Mouse (Mus musculus): ENCODE data around the gene Lpcat4.
A peak's percentile ranks its signal among the peaks of the same experiment; 100 is the strongest.

The Lpcat4 gene

DNA sequence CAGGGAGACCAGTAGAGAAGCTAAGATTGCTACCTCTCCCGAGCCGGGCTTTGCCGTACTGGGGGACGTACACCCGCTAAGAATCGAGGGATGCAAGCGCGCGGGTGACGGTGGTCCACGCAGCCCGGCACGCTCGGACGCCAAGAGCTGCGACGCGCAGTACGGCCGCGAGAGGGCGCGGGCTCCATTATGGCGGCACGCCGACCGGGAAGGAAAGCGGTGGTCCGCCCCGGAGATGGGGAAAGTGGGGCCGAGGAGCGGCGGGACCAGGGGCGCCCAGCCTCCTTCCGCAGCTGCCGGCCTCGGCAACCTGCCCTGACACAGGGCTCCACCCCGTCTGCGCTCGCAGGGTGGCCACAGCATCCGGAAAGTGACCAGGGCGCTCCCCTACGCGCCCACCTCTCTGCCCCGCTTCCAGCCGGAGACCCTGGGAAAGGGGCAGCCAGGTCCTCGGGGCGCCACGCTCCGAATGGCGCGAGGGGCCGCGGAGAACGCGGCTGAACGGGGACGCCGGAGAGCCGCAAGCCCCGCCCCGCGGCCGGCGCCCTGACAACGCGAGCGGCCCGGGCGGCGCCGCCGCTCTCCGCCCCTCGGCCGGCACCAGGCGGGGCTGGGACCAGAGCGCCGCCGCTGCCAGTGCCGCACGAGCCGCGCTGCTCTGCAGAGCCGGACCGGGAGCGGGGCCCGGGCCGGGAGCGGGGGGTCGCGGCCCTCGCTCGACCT, at the start of gene Lpcat4:
Gene Lpcat4, plus strand, starts transcription at position 257 of the 723 bp plus-strand sequence.
- no peak for DNase-seq (ENCODE audit: extremely low spot score, low read depth, low spot score)

DNA sequence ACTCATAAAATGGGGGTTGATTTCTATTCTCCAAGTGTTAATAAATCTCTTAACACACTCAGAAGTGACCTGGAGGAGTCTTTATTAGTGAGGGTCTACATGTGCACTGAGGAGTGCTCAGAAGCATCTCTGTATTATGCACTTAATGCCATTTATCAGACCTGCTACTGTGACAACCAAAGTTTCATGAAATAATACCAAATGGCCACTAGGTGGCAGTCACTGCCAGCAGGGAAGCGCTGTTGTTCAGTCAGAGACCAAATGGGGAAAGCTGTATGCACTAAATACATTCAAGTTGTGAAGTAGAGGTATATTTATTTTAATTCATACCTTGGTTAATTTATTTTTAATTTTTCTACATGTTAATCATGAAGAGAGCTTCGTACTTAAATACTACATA, 42.4 kb upstream of the Lpcat4 start:
- DNase-seq (ENCODE audit: extremely low spot score, low read depth, low spot score), result peak; percentile 31

DNA sequence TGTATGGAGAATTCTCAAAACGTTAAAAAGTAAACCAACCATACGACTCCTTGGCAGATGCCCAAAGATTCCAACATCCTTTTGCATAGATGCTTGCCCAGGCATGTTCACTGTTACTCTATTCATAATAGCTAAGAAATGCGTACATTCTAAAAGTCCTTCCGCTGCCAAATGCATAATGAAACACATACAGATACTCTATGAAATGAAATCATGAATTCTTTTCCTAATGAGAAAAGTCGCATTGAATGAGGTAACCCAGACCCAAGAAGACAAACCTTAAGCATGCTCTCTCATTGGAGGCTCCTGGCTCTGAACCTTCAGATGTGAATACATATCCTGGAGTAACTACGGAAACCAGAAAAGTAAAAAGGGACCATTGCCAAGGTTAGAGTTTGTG, 36.2 kb upstream of the Lpcat4 start:
- DNase-seq (ENCODE audit: extremely low spot score, low read depth, low spot score), result no peak

DNA sequence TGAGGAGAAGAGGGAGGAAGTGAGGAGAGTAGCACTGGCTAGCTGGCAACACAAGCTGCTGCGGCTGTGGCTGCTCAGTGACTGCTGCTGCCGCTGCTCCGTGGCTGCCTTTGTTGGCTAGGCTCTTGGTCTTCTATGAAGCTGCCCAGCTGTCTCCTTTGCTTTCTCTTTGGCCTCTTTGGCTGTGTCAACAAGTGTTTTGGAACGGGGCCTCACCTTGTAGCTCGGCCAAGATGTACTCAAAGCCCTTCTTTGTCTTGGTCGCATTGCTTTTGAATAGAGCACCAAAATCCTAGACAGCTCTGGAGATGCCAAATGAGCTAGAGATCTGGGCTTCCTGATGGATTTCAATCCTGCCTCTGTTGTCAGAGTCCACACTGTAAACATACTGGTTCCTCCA, 29.1 kb upstream of the Lpcat4 start:
- DNase-seq (ENCODE audit: extremely low spot score, low read depth, low spot score), result no peak

DNA sequence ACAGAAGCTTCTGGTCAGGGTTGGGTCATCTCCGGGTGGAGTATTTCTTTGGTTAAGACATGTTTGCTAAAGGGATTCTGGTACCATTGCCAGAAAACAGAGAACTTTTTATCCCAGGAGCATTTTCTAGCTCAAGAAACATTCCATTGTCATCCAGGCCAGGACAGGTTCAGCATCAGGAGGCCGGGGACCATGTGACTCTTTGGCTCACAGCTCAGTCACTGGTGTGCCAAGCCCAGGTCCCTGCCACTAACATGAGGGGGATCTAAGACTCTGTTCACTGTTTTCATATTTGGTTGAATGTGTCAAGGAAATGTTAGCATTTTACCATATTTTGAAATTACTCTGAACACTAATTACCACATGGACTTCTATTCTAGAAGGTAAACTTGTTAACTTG, 28.6 kb upstream of the Lpcat4 start:
- DNase-seq (ENCODE audit: extremely low spot score, low read depth, low spot score), result no peak

DNA sequence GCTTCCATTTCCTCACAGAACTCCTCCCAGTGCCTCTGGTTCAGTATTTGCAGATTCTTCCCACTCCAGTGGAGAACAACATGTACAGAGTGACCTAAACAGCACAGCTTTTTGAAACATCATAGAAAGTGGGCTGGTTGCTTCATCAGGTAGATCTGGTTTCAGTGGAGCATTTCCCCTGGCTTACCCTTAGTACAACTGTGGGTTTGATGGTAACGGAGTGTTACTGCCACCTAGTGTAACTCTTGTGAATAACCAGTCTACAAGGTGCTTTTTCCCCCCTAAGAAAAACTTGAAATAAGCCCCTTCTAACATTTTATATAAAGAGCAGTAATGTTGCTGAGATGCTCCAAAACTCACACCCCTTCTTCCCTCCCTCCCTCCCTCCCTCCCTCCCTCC, 23.3 kb upstream of the Lpcat4 start:
- no peak for DNase-seq (ENCODE audit: extremely low spot score, low read depth, low spot score)

DNA sequence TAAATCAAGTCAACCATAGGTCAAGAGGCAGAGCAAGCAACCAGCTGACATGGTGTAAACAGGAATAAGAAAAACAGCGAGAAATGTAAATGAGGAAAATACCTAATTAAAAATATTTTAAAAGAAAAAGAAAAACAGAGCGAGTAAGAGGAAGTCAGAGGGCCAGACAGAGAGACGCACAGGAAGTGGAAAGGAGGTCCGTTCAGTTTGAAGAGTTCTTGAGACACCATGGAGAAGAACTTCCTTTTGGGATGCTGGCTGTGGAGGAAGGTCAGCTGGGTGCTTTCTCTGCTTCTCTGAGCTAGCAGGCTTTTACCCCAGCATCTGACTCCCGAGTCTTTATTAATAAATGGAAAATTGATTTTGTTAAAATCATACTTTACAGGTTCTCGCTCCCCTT, 21.7 kb upstream of the Lpcat4 start:
- no peak for DNase-seq (ENCODE audit: extremely low spot score, low read depth, low spot score)

DNA sequence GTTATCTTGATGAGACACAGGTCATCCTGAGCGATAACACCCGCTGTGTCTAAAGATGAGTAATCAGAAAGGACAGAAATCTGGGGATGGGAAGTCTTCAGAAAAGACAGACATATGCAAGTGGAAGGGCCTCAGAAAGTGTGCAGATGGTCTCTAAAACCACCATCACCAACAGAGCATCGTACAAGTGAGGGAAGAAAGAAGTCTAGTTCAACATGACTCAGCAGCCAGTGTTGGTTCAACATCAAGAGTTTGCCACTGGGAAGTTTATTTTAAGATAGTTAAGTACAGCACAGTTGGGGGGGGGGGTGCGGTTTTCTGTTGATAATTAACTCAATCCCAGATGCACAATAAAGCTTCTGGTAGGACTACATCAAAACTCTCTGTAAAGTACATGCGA, 18.4 kb upstream of the Lpcat4 start:
- no peak for DNase-seq (ENCODE audit: extremely low spot score, low read depth, low spot score)

DNA sequence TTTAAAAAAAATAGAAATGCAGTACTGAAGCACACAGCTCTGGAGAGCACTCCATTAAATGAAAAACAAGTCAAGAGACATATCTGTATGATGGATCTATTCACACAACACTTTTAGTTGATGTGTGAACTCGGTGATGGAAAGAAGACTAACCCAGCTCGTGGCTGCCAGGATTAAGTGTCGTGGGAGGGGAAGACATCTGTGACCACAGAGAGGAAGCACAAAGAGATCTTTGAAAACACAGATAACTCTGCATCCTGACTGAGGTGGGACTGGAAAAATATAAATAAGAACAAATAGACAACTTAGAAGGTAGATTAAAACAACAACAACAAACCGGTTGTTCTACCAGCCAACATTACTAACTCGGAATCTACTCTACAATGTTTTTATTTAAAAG, 16.7 kb upstream of the Lpcat4 start:
- no peak for DNase-seq (ENCODE audit: extremely low spot score, low read depth, low spot score)

DNA sequence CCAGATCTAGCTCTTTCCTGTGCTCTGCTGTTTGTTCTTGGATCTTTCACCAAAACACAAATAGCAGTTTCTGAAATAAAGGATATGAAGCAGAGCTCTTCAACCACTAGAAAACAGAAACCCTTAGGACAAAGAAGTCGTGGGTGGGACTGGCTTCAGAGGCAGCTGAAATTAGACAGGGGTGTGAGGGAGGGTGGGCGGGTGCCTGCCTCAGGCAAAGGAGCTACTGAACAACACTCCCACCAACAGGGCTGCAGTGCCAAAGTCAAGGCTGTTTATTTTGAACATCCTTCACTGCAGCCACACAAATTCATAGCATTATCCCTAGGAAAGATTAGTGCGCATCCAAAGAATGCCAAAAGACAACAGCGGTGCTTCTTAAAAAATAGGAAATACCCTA, 14.9 kb upstream of the Lpcat4 start:
- no peak for DNase-seq (ENCODE audit: extremely low spot score, low read depth, low spot score)

DNA sequence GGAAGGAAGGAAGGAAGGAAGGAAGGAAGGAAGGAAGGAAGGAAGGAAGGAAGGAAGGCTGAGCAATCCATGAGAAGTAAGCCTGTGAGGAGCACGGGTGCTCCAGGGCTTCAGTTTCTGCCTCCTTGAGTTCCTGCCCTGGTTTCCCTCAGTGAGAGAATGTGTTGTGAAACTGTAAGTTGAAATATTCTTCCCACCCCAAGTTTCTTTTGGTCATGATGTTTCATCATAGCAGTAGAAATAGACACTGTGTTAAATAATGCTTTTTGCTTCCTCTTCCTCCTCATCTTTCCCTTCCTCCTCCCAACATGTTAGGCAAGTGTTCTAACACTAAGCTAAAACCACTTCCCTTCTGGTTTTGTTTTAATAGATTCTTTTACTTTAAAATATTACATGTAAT, 6.6 kb upstream of the Lpcat4 start:
- DNase-seq (ENCODE audit: extremely low spot score, low read depth, low spot score), result no peak

DNA sequence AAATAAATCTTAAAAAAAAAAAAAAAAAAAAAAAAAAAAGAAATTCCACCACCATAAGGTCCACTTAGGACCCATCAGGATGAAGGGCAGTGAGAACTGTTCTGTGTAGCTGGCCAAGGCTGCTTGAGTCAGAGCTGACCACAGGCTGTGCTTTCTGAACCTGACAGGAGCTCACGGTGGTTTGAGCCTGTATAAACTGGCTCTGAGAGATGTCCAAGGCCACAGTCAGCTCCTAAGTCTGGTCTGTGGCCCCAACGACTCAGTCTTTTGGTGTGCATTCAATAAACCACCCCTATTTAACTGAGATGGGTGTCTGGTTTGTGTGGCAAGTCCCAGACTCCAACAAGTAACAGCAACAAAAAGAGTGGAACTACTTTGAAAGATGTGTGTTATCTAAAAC, 2.6 kb upstream of the Lpcat4 start:
- DNase-seq (ENCODE audit: extremely low spot score, low read depth, low spot score), result no peak

DNA sequence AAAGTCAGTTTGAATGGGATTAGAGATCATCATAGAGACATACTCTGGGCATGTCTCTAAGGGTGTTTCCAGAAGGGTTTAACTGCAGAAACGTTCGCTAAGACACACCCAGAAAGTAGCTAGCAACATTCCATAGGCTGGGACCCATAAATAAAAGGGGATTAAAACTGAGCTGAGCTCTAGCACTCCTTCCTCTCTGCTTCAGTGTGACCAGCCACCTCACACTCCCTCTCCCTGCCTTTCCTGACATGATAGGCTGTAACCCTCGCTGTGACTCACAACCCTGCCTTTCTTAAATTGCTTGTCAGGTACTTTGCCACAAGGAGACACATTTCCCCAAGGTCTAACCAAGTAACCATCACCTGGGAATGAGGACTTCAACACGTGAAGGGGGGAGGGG, 1.3 kb upstream of the Lpcat4 start:
- DNase-seq (ENCODE audit: extremely low spot score, low read depth, low spot score), result no peak

DNA sequence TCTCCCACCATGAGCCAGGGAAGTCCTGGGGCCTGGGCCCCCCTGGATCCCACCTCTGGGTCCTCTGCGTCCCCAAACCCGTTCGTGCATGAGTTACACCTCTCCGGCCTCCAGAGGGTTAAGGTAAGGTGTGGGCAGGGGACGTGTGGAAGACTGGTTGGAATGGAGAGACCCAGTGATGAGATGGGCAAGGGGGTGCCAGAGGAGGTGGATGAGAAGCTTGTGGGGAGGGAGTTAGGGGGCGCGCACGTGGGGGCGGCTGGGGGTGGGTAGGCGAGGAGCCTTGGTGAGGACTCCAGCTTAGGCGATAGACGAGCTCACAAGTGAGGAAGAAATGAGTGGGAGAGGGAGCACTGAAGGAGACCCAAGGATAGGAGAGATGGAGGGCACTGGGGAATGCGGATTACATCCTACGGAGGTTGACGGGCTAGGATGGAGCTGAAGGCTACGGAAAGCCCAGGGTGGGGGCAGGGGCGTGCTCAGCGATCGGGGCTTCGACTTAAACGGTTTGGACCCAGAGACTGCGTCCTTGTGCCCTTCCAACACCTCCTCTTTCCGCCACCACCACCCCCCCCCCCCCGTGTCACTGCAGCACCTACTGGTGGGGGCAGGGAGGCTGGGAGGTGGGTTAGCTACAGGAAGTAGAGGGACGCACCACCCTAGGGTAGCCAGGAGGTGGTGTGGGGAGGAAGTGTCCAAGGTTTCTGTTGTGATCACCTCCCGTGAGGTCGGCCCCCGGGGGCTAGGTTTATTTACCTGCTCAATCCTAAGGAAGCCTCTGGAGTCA, 860 bp downstream of the Lpcat4 start:
- DNase-seq (ENCODE audit: extremely low spot score, low read depth, low spot score), result no peak

DNA sequence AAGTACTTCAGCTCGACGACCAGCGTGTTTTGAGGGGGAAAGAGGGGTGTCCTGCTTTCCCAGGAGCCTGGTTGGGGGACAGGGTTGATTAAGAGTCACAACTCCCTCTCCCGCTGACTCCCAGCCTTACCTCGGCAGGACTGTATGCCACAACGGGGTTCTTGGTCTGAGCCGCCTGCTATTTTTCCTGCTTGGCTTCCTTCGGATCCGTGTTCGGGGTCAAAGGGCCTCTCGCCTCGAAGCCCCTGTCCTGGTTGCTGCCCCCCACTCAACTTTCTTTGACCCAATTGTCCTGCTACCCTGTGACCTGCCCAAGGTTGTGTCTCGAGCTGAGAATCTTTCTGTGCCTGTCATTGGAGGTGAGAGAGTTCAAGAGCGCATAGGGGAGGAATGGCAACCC, 2.5 kb downstream of the Lpcat4 start:
- DNase-seq (ENCODE audit: extremely low spot score, low read depth, low spot score), result no peak

DNA sequence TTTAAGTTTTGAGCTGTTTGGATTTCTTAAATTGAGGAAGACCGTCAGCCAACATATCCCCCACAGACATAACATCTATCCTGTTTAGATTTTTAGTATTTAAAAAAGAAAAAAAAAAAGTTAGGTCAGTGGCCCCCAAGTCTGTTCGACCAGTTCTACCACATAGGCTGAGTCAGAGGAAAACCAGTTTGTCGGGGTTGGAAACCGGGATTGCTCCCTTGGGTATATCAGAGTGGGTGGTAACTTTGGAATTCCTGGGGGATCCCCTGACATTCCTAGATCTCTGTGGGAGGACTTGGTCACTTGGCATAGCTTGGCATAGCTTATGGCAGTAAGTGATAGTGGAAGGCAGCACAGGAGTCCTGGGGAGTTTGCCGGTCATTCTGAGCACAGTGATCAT, 6.0 kb downstream of the Lpcat4 start:
- no peak for DNase-seq (ENCODE audit: extremely low spot score, low read depth, low spot score)

DNA sequence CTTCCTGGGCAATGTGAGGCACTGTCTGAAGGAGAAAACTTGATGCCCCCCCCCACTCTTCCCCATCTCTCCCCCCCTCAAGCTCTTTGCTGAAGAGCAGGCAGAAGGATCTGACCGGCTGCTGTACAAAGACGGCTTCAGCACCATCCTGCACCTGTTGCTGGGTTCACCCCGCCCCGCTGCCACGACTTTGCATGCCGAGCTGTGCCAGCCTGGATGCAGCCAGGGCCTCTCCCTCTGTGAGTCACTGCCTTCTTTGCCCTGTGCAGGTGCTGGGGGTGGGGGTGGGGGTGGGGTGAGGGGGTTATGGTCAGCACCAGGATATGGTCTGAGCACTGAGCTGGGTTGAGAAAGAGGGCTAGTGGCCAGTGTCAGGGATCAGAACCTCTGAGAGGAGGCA, 6.9 kb downstream of the Lpcat4 start:
- no peak for DNase-seq (ENCODE audit: extremely low spot score, low read depth, low spot score)

DNA sequence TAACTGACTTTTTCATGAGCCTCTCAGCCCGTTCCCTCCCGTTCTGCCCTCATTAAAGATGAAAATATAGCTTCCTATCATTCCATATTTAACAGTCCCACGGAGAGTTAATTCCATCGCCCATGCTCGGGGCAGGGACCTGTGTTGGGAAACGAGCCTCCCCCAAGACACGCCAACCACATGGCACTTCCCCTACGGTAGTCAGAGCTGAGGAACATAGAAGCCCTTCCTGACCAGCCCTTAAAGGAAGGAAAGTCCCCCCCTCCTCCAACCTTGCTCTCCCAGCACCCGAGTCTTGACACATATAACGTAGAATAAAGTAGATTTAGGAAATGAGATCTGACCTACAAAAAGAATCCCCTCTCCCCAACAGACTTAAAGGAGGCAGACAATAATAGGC, 8.1 kb downstream of the Lpcat4 start:
- no peak for DNase-seq (ENCODE audit: extremely low spot score, low read depth, low spot score)

DNA sequence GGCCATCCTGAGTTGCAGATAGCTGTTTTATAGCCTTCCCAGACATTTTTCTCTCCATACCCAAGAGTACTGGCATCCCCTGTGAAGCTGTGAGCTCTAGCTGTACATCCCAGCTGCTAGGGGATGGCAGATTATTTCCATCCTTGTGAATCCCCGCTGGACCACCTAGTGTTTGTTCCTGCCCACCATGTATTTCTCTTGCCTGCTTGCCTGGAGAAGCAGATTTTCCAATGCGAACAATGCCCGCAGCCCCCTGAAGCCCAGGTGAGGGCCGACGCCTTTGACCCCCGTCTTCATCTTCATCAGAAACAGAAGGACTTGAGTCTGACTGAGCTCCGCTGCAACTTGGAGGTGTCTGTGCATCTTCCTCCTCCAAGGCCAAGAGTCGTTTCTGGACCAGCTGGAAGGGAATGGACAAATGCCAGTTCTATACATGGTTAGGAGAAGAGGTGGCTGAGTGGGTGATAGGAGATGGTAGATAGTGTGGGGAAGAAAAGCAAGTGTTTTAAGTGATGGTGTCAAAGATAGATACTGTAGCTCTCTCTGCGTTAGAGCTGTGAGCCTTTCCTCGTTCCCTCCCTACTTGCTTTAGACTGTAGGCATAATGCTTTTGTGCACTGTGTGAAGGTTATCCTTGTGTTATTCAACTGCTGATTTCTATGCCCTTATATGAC, 10.6 kb downstream of the Lpcat4 start:
- no peak for DNase-seq (ENCODE audit: extremely low spot score, low read depth, low spot score)

DNA sequence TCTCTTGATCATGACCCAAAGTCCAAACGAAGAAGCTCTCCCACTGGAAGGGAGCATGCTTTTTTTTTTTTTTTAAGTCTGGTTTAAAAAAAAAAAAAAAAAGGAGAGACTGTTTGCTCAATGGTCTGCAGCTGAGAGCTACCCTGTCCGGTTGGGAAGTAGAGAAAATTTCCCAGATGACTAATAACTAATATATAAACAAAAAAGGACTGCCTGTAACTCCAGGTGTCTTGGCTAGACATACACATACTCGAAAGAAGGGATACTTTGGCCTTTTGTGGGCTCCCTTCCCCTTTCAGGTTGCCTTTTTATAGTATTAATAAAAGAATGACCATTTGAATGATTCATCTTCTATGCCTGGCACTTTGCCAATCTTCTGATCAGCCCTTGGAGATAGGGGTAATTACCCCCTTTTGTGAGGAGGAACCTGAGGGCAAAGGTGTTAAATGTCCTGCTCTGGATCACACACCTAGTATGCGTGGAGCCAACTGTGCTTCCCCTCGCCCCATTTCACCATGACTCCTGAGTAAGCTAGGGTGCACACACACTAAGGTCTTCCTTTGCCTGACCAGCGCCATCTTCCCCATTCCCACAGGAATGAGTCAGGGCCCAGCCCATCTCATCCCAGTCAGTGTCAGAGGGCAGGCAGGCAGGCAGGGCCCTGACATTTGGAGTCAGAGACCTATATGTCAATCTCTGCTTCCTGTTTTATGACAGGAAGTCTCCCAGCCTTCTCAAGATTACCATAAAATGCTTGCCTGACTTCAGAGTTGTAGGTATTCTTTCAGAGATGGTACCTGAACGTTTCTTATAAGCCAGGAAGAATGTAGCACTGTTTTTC, 15.6 kb downstream of the Lpcat4 start:
- DNase-seq (ENCODE audit: extremely low spot score, low read depth, low spot score), result no peak

DNA sequence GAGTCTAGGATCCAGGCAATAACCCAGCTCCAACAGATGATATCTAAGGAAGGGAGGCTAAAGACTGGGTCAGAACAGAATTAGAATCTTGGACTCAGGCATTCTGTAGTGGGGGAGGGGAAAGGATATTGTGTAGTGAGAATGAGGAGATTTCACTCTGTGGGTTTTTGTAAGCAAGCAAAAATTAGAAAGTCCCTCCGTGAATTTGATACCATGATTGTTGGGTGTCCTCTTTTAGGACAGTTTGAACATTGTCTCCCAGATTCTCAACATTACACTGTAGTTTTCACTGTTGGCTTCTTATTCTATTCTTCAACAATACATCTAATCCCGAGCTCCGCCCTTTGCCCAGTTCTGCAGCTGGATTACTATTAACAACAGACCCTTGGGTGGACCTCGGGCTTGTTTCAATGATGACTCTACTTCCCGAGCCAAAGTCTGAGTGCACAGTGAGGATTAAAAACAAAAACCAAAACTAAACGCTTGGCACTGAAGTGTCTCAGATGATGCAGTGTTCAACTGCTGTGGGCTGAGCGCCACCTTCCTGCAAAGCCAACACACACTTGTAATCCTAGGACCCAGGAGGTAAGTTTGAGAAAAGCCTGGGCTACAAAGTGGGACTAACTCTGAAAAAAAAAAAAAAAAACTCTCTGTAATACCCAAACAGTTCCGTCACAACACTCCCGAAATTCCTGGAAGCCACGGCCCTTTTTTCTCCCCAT, 20.1 kb downstream of the Lpcat4 start, which contains the start of gene Nutm1:
Gene Nutm1, minus strand, starts transcription at position 51 of the 722 bp plus-strand sequence.
- DNase-seq (ENCODE audit: extremely low spot score, low read depth, low spot score), result no peak

Measured in hindlimb bud, embryonic 11.5 days (tissue).